Mouse (Mus musculus) B cell, adult (primary cell): ENCODE measurements around the gene Cdk4. TPM values are rescaled to one million over a fixed set of nuclear protein-coding genes. Genes with fewer than 3 reads are reported as not detected.

Experiments
- total RNA-seq: library from RNA; stranded (reverse); gene quantifications from 4 replicates; pipeline ENCODE4 v1.2.4, GENCODE M21; 2023; ENCODE audit not compliant: inconsistent age

Gene Cdk4
- 117 to 142 TPM (median 123 TPM) in 4 replicates for total RNA-seq

DNA sequence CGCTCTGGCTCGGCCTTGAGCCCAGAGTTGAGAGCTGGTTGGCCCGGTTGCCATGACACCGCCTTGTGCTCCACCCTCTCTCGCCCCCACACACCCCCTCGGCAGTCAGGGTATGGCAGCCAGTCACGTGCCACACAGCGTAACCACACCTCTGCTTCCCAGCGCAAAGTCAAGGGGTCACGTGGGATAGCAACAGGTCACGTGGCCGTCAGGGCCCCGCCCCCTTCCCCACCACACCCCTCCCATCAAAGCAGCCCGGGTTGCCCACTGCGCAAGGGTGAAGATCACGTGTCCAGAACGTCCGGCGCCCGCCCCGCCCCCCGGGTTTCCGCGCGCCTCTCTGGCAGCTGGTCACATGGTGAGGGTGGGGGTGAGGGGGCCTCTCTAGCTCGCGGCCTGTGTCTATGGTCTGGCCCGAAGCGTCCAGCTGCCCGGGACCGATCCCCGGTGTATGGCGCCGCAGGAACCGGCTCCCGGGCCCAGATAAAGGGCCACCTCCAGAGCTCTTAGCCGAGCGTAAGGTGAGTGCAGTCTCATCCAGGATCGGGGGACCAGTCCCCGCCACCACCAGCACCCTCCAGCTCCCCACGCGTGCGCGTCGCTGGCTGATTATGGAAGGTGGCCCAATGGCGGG lies at the start of gene Cdk4:
TSS of gene Cdk4 (plus strand) at position 296 of the 634 bp plus-strand sequence.

DNA sequence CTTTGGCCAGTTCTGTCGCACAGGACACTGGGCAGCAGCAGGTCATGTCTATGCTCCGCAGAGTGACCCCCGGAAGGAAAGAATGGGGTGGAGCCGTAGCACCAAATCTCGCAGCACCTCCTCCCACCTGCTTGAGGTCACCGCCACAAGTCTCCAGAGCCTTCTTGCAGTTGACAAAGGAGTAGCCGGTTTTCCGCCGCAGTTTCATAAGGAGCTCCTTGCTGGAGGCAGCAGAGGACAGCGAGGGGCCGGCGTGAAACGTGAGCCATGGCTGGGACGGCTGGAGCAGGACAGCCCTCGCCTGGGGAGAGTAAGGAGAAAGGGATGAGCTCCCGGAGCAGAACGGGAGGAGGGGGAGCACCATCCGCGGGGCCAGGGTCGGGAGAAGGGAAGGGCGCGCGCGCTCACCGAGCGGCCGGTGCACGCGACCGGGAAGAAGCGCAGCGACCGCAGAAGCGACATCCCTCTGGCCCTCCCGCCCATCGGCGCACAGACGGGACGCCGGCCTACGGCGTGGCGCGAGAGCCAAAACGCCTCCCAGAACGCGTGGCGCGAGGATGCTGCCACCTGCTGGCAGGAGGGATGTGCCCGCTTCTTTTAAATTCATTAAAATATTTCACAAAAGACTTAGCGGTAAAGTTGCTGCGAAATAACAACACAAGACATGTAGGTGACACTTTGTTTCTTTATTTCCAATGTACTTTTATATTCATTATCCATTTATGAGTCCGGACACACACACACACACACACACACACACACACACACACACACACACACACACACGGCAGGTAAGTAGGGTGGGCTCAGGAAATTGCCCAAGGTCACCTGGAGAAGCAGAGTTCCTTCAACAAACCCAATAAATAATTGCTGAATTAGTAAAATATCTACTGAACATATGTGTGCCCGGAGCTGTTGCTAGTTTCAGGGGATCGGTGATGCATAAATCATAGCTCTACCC lies 32.7 kb upstream of the Cdk4 start, which contains the start of gene Tsfm:
TSS of gene Tsfm (minus strand) at position 505 of the 961 bp plus-strand sequence.

DNA sequence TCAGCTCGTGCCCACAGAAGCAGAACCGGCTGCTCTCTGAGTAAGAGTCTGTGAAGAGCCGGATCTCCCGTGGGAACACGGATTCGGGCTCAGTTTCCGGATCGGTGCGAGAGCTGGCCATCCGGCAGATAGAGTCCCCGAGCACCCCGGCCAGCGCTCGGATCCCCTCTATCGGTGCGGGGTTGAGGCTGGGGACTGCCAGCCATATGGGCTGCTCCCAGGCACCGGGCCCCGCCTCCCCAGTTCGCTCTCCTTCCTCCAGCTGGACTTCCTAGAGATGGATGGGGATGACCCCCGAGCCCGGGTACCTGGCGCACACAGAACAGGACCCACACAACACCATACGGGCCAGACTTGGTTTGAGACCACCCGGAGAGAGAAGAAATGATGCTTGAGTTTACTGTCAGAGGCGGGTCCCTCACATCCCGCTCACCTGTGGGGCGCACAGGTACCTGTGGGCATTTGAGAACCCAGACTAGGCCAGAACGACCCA lies 22.0 kb upstream of the Cdk4 start, which contains the start of the genes Mettl1 and Eef1akmt3:
TSS of gene Mettl1 (plus strand) at position 141 of the 493 bp plus-strand sequence.
TSS of gene Eef1akmt3 (minus strand) at position 240 of the 493 bp plus-strand sequence.

DNA sequence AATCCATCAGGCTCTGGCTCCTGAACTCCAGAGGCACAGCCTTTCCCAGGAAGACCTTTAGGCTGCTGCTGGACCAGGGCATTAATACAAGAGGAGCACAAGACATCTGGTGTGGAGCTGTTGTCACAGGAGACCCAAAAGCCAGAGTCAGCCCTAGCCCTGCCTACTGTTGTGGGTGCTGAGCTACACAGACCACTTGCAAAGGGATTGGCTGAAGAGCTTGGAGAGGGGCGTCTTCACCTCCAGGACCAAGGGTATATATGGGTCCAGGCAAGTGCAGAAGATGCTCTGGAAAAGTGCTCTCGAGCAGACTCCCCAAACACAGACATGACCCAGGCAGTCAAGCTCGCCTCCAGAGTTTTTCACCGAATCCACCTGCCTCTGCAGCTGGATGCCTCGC lies 15.4 kb upstream of the Cdk4 start, which contains the start of gene Cyp27b1:
TSS of gene Cyp27b1 (plus strand) at position 297 of the 400 bp plus-strand sequence.

GRCm38 (mm10) chr10:127059968-127060916 lies 3.1 kb upstream of the Cdk4 start, which contains the start of gene March9:
Gene March9 (minus strand): TSS chr10:127060184.

GRCm38 (mm10) chr10:127070190-127071121 lies 7.1 kb downstream of the Cdk4 start, which contains the start of gene Tspan31:
Gene Tspan31 (minus strand): TSS chr10:127070264.

GRCm38 (mm10) chr10:127075080-127075479 lies 11.7 kb downstream of the Cdk4 start, which contains the start of gene Agap2:
Gene Agap2 (plus strand): TSS chr10:127075284.

Other genes with a start within 250 kb of the Cdk4 start
- 4.6 to 8.9 TPM (median 7.8 TPM) in 4 replicates for gene Atp23, start 162.2 kb upstream of the Cdk4 start, total RNA-seq
- 52.2 to 52.6 TPM (median 52.3 TPM) in 4 replicates for gene Ctdsp2, start 84.8 kb upstream of the Cdk4 start, total RNA-seq
- 0.18 to 1.2 TPM (median 0.61 TPM) in 4 replicates for gene Avil, start 62.8 kb upstream of the Cdk4 start, total RNA-seq
- gene Tsfm, start 32.7 kb upstream of the Cdk4 start, total RNA-seq: 17.0 to 31.5 TPM (median 21.4 TPM) in 4 replicates
- 17.3 to 22.6 TPM (median 21.0 TPM) in 4 replicates for gene Mettl1, start 22.1 kb upstream of the Cdk4 start, total RNA-seq
- not detected in 4 replicates for gene Eef1akmt3, start 22.0 kb upstream of the Cdk4 start, total RNA-seq
- 0.42 to 1.6 TPM (median 0.77 TPM) in 4 replicates for gene Cyp27b1, start 15.3 kb upstream of the Cdk4 start, total RNA-seq
- 2.2 to 3.2 TPM (median 2.6 TPM) in 4 replicates for gene March9, start 3.4 kb upstream of the Cdk4 start, total RNA-seq
- 20.7 to 26.3 TPM (median 22.6 TPM) in 4 replicates for gene Tspan31, start 6.7 kb downstream of the Cdk4 start, total RNA-seq
- 94.4 to 124 TPM (median 104 TPM) in 4 replicates for gene Agap2, start 11.8 kb downstream of the Cdk4 start, total RNA-seq
- 82.4 to 86.0 TPM (median 83.5 TPM) in 4 replicates for gene Os9, start 57.6 kb downstream of the Cdk4 start, total RNA-seq
- gene B4galnt1, start 101.7 kb downstream of the Cdk4 start, total RNA-seq: 441 to 475 TPM (median 457 TPM) in 4 replicates
- not detected in 4 replicates for gene Slc26a10, start 117.1 kb downstream of the Cdk4 start, total RNA-seq
- gene Arhgef25, start 126.5 kb downstream of the Cdk4 start, total RNA-seq: 0.51 TPM in 1 of 4 replicates, not detected in the others
- 65.6 to 71.2 TPM (median 67.8 TPM) in 4 replicates for gene Dtx3, start 132.2 kb downstream of the Cdk4 start, total RNA-seq
- 54.6 to 62.2 TPM (median 61.4 TPM) in 4 replicates for gene Pip4k2c, start 148.1 kb downstream of the Cdk4 start, total RNA-seq
- gene Kif5a, start 199.8 kb downstream of the Cdk4 start, total RNA-seq: 0.29 to 0.54 TPM (median 0.32 TPM) in 3 of 4 replicates, not detected in the other
- 98.5 to 110 TPM (median 104 TPM) in 4 replicates for gene Dctn2, start 202.8 kb downstream of the Cdk4 start, total RNA-seq
- gene Mbd6, start 225.5 kb downstream of the Cdk4 start, total RNA-seq: 110 to 114 TPM (median 112 TPM) in 4 replicates
- 50.8 to 76.3 TPM (median 70.5 TPM) in 4 replicates for gene Mars, start 248.3 kb downstream of the Cdk4 start, total RNA-seq